Mouse (Mus musculus) large intestine, adult 2 months (tissue): ENCODE results near the gene Pigk. TPM values are rescaled to one million over a fixed set of nuclear protein-coding genes. Genes with fewer than 3 reads are reported as not detected.
A peak's percentile ranks its signal among the peaks of the same experiment; 100 is the strongest.
"Not testable (repeated sequence)": the region's sequence is repeated elsewhere in the genome, so short reads cannot be mapped to it uniquely, and the experiment has no call there.

Source experiments
- DNase-seq: peaks from one replicate; pipeline ENCODE4 v3.0.0-alpha.2; 2012; ENCODE audit warnings: low read depth, low spot score
- WGBS: fragments of 180-500 bp; shearing (Covaris S2); methylation state at CpG from one replicate; pipeline ENCODE4 v1.1.7; 2018; 5-methylcytosine and 5-hydroxymethylcytosine counted together
- polyA plus RNA-seq: library from polyadenylated mRNA; depleted of rRNA; stranded (reverse); fragments of >200 nt; gene quantifications from 2 replicates; pipeline ENCODE4 v1.2.3, GENCODE M21; 2012; rRNA removed

Pigk gene
- polyA plus RNA-seq, result 7.5 and 9.9 TPM in 2 replicates

DNA sequence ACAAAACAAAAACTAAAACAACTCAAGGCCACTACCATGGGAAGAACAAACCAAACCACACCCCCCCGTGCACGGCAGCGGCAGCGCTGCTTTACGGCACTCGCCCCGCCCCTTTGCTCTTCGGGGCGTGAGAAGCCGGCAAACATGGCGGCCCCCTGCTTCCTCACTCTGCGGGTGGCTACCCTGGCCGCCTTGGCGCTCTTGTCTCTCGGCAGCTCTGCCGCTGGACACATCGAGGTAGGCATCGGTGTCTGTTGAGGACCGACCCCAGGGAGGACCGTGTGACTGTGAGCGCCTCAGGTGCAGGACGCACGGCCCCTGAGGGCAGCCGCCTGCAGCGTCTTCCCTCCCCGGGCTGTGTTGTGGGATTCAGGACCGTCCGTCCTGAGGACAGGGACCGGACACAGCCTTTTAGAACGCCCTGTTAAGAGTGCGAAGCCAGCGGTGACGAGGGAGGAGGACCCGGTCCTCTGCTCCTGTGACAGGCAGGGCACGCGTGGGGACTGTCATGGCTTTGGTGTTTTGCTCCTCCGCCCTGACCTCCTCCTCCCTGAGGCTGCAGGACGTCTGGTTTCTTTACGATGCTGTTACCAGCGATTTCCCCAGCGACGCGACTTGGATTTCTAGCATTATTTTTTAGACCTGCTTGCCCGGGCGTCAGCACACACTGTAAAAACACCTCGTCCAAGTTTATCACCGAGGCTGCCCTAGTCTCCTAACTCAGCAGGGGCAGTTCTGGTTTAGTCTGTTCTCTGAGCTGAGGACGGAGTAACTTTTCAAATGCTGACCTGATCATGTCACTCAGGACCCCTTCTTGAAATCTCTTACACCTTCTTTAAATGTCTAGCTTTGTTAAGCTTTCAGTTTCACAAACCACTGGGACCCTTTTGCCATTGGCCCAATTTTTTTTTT lies at the start of gene Pigk:
Gene Pigk (plus strand): TSS at position 110 of the 912 bp plus-strand sequence.
- peak; percentile 56 for DNase-seq
- WGBS, result under 1% methylated on average over 48 of the region's 48 CpGs

DNA sequence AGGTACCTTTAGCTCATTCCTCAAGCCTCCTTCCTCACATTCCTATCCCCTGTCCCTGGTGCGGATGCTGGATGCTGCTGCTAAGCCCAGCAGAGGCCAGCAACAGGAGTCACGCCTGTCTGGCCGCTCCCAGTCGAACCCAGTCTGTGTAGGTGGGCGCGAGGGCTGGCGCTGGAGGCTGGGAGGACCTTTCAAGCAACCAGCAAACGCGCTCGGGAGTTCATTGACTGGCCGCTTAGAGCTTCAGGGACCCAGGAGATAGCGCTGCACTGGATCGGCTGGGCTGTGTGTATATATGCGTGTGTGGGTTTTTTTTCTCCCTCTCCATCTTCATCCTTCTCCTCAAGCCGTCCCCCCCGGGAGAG lies 46.9 kb upstream of the Pigk start:
- 3% methylated on average over 16 of the region's 16 CpGs for WGBS
- no peak for DNase-seq

DNA sequence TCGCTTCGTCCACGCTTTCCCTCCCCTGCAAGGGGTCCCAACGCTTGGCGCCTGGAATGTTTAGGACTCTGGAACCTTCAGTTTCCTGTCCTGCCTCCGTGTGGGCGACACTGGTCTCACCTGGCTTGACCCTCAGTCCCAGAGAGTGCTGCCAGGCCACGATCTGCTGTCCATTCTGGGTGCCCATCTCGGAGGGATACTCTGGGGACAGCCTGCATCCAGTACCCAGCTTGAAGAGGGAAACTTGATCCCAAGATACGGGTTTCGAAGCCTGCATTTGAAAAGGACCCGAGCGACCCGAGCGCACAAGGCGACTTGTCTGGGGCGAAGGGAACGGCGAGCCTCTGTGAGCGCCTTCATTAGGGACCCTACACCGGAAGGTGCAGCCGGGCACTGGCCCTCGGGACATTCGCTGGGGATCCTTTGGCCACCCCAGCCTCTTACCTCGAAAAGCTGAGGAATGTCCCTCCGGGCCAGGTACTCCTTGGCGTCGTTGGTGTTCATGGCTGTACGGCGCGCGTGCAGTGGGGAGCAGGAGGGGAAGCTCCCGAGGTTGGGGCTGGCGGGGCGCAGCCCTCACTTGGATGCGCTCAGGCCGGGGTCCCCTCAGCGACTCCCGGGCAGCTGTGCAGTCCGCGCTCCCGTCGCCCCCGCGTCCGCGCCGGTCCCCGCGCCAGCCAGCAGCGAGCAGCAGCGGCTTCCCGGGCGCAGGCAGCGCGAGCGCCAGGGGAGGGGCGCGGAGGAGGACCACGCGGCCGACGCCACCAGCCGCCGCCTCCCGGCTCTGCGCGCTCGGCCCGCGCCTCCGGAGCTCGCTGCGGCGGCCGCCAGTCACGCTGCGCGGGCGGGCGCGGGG lies 46.3 kb upstream of the Pigk start:
- WGBS, result 1% methylated on average over 82 of the region's 82 CpGs
- no peak for DNase-seq

DNA sequence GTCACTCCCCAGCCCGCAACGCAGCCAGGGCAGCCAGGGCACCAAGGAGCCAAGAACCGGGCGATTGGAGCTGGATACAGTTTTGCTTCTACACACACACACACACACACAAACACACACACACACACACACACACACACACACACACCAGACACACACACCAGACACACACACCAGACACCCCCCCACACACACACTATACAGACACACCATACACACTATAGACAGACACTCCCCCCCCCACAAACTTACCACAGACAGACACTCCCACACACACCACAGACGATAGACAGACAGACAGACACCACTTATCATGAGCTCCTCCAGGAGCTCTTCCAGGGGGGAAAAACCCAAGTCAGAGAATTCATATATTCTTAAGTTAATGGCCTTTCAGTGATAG lies 45.7 kb upstream of the Pigk start, which contains the start of gene Ak5:
Gene Ak5 (minus strand): TSS at position 122 of the 400 bp plus-strand sequence.
- DNase-seq, result no peak
- WGBS, result 2% methylated on average over 5 of the region's 5 CpGs

DNA sequence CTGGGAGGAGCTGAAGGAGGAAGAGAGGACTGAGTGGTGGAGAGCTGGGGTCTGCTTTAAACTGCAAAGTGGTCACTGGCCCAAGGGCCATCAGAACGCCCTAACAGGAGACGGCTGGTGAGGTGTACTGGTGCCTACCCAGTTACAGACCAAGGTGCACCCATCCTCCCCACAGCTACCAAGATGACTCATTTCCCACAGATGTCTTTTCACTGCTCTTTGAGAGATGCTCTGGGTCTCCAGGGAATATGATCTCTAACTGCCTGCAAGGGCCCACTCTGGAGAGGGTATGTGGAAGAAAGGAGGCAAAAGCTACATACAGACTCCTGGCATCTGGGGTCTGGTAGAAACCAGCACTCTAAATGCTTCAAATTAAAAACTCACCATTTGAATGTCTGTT lies 45.1 kb upstream of the Pigk start:
- no peak for DNase-seq
- WGBS, result 90% methylated on average over 2 of the region's 2 CpGs

DNA sequence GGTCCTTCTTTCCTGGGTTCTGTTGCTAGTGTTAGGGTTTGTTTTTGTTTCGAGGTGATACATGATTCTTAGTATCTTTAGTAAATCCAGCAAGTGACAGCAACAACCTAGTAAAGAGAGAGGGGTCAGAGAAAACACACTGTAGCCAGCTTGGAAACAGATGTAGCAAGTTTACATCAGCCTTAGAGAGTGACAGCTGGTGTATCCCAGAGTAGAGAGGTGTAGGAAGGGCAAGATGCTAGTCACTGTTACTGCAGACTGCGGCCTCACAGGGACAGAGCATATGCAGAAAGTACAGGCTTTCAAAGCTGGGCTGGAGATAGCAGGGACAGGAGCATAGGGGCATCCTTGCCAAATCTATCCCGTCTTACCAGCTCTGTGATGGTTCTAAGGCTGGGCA lies 44.1 kb upstream of the Pigk start:
- WGBS, result 78% methylated on average over 3 of the region's 3 CpGs
- no peak for DNase-seq

DNA sequence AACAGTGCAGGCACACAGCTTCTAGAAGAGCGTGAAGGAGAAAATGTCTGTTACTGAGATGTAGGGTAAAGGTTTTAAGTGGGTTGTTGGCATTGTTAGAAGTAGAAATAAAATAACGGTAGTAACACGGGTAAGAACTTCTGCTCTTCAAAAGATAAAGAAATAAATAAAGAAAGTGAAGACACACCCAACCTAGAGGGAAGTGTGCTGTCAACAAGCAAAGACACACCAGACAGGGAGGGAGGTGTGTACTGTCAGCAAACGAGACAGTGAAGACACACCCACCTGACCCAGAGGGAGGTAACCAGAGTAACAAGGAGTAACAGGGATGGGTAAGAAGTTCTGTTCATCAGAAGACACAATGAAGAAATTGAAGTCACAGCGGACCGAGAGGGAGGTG lies 39.2 kb upstream of the Pigk start:
- no peak for DNase-seq
- WGBS, result 48% methylated on average over 6 of the region's 6 CpGs

DNA sequence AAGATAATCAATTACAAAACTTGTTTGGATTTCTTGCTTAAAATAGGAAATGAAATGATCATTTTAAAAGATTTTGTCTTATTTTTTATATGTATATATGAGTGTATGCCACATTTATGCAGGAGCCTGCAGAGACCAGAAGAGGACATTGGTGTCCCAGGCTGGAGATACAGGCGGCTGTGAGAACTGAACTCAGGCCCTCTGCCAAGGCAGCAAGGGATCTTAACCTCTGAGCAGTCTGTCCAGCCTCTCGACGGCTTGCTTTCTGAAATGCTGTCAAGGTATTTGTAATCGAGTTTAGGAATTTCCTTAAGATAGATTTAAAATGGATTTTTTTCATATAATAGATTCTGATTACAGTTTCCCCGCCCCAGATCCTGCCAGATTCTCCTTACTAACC lies 25.4 kb upstream of the Pigk start:
- WGBS, result 68% methylated on average over 5 of the region's 5 CpGs
- DNase-seq, result no peak

DNA sequence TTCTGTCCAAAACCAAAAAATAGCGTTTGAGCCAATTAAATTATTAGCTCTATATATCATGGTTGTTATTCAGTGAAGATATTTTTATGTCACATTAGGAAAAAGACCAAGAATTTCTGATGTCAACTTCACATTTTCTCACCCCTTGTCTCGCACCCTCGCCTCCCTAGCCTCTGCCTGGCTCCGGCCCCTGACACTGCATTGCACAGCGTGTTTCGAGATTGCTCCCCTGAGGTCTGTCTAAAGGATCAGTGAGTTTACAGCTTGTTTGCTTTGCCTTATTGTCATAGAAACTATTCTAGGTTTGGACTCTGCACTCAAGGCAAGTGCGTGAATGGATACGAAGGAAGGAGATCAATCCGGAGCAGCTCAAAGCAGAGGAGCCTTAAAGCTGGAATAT lies 24.8 kb upstream of the Pigk start:
- 28% methylated on average over 9 of the region's 9 CpGs for WGBS
- DNase-seq, result no peak

DNA sequence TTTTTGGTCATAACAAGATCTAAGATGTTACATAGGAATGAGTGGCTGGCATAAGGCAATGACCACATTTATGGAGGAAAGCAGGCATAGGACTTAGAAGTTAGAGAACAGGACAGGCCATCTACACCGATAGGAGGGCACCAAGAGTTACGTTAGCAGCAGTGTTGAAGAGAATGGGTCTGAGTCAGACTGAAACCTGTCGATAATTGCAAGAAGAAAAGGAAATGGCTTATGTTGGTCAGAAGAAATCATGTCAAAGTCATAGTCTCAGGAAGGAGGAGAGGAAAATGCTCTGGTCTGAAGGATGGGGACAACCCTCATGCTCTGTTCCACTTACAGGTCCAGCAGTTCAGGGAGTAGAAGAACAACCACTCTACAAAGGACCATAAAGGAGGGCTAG lies 18.9 kb upstream of the Pigk start:
- 87% methylated on average over 3 of the region's 3 CpGs for WGBS

DNA sequence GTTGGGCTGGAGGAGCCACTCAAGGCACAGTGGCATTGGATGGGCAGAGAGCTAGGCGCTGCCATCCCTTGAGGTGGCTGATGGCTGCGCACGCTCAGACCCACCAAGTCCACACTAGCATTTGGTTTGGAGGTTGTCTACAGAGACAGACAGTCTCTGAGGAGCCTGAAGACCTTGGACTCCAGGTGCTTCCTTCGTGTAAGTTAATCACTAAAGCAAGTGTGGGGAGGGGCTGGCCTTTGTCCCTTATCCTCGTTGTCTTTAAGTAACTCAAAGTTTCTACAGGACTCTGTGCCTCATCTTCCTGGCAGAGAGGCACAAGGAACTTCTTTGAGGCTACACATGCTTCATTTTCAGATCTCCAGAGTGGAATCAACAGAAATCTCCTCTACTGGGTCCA lies 15.9 kb upstream of the Pigk start:
- DNase-seq, result no peak
- 65% methylated on average over 5 of the region's 5 CpGs for WGBS

More for the DNA sequence above, 18.9 kb upstream of the Pigk start:
- no peak for DNase-seq

DNA sequence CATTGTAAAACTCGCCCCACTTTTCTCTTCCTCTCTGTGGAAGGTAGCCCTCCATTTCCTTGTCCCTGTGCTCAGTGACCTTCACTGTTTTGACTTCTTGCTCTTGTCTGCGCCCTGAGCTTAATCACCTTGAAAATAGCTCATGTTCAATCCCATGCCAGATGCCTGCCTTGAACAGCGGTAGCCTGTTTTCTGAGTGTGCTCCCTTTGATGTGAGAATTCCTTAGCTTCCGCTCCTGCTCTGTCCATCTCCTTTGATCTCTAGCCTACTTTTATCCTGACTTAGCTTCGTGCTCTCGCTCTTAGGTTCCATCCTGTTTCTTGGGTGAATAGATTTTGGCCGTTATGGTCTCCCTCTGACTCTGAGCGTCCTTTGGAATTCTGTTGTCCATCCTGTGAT lies 14.6 kb upstream of the Pigk start:
- no peak for DNase-seq
- 60% methylated on average over 8 of the region's 8 CpGs for WGBS

DNA sequence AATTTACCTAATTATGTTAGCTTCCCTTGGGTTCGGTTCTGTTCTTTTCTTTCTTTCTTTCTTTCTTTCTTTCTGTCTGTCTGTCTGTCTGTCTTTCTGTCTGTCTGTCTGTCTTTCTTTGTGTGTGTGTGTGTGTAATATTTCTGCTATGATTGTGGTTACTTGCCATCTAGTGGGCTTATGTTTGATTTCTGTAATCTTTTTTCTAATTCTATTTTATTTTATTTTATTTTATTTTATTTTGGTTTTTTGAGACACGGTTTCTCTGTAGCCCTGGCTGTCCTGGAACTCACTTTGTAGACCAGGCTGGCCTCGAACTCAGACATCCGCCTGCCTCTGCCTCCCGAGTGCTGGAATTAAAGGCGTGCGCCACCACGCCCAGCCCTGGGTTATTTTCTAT lies 12.4 kb upstream of the Pigk start:
- 88% methylated on average over 8 of the region's 8 CpGs for WGBS
- not testable (repeated sequence) for DNase-seq

DNA sequence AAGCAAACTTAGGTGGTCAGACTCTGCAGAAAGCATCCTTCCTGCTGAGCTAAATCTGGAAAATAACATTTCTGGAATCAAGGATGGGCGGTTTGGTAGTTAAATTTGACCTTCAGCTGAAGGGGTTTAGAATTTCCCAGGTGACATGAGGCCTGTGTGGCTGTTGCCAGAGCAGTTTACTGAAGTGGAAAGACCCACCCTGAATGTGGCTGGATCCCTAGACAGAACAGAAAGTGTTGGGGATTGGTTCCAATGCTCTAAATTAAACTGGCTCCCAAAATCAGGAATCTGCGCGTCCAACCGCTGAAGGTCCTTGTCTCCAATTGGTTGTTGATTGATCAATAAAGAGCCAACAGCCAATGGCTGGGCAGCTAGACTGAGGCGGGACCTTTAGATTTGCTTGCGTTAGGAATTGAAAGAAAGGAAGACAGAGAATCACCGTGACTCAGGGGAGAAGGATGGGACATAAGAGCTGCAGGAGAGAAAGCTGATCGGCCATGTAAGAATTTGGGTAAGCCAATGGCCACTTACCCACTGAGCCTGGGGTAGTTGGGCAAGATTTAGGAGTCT lies 11.5 kb upstream of the Pigk start:
- WGBS, result 52% methylated on average over 8 of the region's 8 CpGs

DNA sequence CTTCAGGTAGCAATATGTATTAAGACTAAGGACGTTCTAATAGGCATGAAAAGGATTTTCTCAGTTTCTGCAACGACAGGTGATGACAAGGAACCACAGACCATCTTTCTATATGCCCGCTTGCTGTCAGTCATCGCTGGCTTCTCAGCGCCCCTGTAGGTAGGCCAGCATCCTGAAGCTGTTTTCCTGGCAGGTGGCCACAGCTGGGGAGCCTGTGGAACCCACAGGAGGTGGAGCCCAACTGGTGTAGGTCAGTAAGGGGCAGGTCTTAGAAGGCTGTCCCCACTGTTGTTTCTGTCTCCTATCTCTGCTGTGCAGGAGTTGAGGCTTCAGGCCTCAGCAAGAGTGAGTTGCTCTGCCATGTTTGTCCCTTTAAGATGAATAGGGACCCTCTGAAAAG lies 8.1 kb upstream of the Pigk start:
- 78% methylated on average over 5 of the region's 5 CpGs for WGBS
- DNase-seq, result no peak

More for the DNA sequence above, 11.5 kb upstream of the Pigk start:
- no peak for DNase-seq

DNA sequence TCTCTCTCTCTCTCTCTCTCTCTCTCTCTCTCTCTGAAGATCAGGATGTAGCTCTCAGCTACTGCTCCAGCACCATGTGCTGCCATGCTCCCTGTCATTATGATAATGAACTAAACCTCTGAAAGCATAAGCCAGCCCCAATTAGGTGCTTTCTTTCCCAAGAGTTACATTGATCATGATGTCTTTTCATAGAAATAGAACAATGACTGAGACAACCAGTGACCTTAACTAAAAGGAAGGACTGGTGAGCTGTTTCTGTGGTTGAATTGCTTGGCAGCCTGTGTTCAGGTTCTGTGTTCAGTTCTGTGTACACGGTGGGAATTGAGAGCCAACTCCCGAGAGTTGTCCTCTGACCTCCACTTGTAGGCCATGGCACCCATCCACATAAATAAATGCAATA lies 7.0 kb upstream of the Pigk start:
- 84% methylated on average over 2 of the region's 2 CpGs for WGBS
- no peak for DNase-seq

DNA sequence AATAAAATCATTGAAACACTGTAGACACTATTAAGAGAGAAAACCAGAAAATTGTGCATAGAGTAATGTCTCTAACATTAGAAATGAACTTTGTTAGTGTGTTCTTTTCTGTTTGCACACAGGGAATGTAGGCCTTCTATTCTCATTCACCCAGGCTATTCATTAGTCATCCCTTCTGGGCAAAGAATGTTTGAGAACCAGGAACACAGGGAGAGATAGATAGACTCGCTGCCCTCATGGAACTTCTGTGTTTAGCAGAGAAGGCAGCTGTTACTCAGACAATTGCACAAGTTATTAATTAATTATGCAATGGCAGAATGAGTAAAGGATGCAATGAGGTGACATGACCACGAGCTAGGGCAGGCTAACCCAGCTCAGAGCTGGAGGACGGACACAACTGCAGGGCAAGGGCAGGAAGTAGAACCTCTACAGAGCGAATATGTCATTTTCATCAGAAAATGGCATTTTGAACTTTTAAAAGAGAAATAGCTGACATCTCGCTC lies 6.5 kb upstream of the Pigk start:
- DNase-seq, result no peak
- whole genome bisulfite sequencing, result 79% methylated on average over 5 of the region's 5 CpGs

DNA sequence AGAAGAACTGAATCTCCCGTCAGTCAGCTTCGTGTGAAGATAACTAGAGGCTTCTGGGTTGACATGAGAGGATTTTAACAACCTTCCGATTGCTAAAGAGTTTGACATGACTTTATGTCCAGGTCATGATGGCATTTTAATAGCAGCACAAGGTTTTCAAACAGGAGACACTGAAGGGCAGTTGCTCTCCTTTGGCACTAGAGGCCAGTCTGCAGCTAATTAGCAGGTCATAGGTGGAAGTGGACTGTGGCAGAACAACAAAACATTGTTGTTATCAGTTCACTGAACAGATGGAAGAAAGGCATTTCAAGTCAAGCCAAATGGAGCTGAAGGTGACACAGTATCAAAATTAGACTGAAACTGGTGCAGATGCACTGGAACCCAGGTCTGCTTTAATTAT lies 4.0 kb upstream of the Pigk start:
- no peak for DNase-seq
- 62% methylated on average over 3 of the region's 3 CpGs for WGBS

DNA sequence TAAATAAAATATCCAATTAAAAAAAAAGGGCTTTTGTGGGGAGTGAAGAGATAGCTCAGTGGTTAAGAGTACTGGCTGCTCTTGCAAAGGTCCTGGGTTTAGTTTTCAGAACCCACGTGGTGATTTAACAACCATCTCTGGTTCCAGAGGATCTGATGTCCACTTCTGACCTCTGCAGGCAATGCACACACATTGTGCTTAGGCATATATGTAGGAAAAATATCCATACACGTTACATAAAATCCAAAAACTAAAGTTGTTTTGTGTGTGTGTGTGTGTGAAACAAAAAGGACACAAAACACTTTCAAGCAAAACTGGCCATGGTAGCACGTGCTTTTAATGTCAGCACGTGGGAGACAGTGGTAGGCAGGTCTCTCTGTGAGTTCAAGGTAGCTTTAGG lies 943 bp upstream of the Pigk start:
- WGBS, result 68% methylated on average over 4 of the region's 4 CpGs
- DNase-seq, result no peak

DNA sequence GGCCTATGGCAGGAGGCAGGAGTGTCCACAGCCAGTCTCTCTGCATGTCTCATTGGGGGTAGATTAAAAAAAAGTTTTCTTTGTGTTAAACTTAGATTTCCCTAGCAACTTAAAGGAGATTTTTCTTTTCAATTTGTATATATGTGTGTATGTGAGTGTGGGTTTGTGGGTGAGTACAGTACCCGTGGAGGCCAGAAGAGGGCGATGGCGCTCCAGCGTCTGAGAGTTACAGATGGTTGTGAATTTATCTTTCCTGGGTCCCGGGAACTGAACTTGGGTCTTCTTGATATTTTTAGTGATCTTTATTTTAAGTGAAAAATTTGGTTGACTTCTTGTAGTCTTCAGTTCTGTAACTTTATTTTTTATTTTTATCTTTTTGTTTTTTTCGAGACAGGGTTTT lies 7.4 kb downstream of the Pigk start:
- no peak for DNase-seq
- WGBS, result 90% methylated on average over 6 of the region's 6 CpGs
